Mouse (Mus musculus) liver, postnatal 0 days (tissue): ENCODE results near the gene 9930021J03Rik.

ENCODE experiments used
- CTCF ChIP-seq: sonication (generic); IDR thresholded peaks from 2 replicates; pipeline ENCODE4 v1.5.1; 2016; ENCODE audit warnings: antibody characterized with exemption, low read depth
- EP300 ChIP-seq: IDR thresholded peaks from 2 replicates; pipeline ENCODE4 v1.6.1; 2016; ENCODE audit warnings: antibody characterized with exemption, low read depth, mild to moderate bottlenecking

DNA sequence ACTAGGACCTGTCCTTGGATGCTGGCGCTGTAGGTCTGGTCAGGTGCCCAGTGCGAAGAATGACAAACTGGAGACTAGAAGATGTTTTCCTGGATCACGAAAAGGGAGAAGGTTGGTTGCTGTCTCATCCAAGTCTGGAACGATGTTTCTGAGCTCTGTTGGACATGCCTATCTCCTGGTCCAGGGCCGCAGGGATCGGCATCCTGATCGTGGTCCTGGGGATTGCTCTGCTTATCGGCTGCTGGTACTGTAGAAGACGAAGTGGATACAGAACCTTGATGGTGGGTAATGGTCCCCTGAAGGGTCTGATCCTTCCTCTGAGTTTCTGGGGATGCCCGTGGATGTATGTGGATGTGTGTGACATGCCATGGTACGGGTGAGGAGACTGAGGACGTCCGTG is 101.4 kb downstream of the 9930021J03Rik start:
- TF ChIP-seq EP300 (no peak), CTCF (no peak)
